Mouse (Mus musculus) olfactory bulb, adult 2 months (tissue): Measurements from ENCODE around the gene Gstm2. TPM values are rescaled to one million over a fixed set of nuclear protein-coding genes. Genes with fewer than 3 reads are reported as not detected.
"Not testable (repeated sequence)": the region's sequence is repeated elsewhere in the genome, so short reads cannot be mapped to it uniquely, and the experiment has no call there.

Source experiments
- H3K27ac ChIP-seq: fragments of 200-500 bp; 2 replicates; pipeline ENCODE4 v1.5.1; 2012; ENCODE audit warnings: low read depth, low read length; ENCODE audit not compliant: insufficient read depth
- H3K4me1 ChIP-seq: fragments of 200-500 bp; 2 replicates; pipeline ENCODE4 v1.6.1; 2012; ENCODE audit warnings: low read length; ENCODE audit not compliant: control insufficient read depth, insufficient read depth
- H3K4me3 ChIP-seq: fragments of 200-500 bp; 2 replicates; pipeline ENCODE4 v1.5.1; 2012; ENCODE audit warnings: mild to moderate bottlenecking, low read depth, low read length, moderate library complexity; ENCODE audit not compliant: insufficient read depth
- CTCF ChIP-seq: fragments of 200-500 bp; IDR thresholded peaks from 2 replicates; pipeline ENCODE4 v1.5.1; 2012; ENCODE audit warnings: low read depth, mild to moderate bottlenecking, low read length, moderate library complexity; ENCODE audit not compliant: insufficient read depth
- POLR2A ChIP-seq: fragments of 200-500 bp; IDR thresholded peaks from 2 replicates; pipeline ENCODE4 v1.6.1; 2012; ENCODE audit warnings: mild to moderate bottlenecking, low read depth, low read length, moderate library complexity; ENCODE audit not compliant: insufficient read depth
- WGBS: fragments of 180-500 bp; shearing (Covaris S2); methylation state at CpG from one replicate; pipeline ENCODE4 v1.1.7; 2018; 5-methylcytosine and 5-hydroxymethylcytosine counted together
- polyA plus RNA-seq: library from polyadenylated mRNA; stranded (reverse); fragments of >200 nt; gene quantifications from 2 replicates; pipeline ENCODE4 v1.2.4, GENCODE M21; 2012; ENCODE audit warnings: low replicate concordance; ENCODE audit not compliant: missing spikeins, insufficient read depth, insufficient read length

Gstm2 gene
- polyA plus RNA-seq, 1 experiment = not detected

DNA sequence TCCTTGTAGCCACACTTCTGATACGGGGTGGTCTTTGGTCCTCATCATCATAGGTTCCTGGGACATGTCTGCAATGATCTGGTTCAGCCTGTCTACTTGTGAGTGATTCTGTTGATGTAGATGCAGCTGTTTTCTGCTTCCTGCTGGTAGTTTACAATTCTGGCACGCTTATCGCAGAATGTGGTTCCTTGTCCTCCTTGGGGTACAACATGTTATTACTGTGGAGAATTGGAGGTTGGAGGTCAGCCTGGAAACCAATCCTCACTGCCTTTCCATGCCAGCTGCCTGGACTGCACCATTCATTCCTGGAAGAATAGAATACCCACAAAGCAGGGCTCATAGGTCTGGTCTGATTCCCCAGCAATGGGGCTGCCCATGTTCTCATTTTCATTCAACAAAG, 13.2 kb upstream of the Gstm2 start:
- H3K4me3 ChIP-seq = no peak overlapping the region
- TF ChIP-seq POLR2A (no peak), CTCF (no peak)
- no peaks in the 10 kb centered on the region for H3K4me1 ChIP-seq
- no peak overlapping the region for H3K27ac ChIP-seq
- 71% methylated on average over 3 of the region's 3 CpGs for WGBS

DNA sequence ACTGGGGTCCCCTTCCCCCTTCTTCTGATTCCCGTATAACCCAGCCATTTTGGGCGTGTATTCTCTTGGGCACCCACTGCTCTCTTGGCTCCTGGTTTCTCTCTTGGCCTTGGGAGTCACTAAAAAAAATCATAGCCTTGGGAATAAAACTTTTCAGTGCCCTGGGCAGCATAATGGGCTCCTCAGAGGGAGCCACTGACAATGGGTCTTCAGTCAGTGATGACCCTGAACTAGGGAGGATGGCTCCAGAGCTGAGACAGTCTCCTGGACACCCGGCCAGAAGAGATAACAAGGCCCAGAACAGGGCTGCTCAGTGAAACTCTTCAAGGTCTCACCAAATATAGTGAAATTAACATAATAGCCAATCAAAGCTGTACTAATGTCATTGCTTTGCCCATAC, 12.3 kb upstream of the Gstm2 start:
- WGBS = 91% methylated on average over 3 of the region's 3 CpGs
- no peak for TF ChIP-seq POLR2A
- no peak for TF ChIP-seq CTCF
- Histone ChIP-seq H3K4me1 (no peaks in the 10 kb centered on the region), H3K27ac (no peak overlapping the region), H3K4me3 (no peak overlapping the region)

DNA sequence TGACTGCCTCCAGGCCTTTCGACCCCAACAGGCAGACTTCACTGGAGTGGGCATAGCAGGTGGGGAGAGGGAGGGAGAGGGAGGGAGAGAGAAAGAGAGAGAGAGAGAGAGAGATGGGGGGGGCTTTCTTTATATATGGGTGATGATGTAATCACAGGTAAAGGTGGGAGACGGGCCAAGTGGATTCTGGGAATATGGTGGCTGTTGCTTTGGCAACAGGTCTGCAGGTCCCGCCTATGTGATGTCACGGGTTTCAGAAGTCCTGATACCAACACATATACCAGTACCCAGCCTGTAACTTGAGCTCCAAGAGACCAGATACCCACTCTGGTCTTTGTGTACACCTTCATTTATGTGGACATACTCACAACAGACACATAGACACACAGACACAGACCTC, 10.3 kb upstream of the Gstm2 start:
- H3K4me3 ChIP-seq = no peak overlapping the region
- no peak overlapping the region for H3K27ac ChIP-seq
- WGBS = 88% methylated on average over 4 of the region's 4 CpGs
- no peaks in the 10 kb centered on the region for H3K4me1 ChIP-seq
- no peak for TF ChIP-seq CTCF
- TF ChIP-seq POLR2A = no peak

DNA sequence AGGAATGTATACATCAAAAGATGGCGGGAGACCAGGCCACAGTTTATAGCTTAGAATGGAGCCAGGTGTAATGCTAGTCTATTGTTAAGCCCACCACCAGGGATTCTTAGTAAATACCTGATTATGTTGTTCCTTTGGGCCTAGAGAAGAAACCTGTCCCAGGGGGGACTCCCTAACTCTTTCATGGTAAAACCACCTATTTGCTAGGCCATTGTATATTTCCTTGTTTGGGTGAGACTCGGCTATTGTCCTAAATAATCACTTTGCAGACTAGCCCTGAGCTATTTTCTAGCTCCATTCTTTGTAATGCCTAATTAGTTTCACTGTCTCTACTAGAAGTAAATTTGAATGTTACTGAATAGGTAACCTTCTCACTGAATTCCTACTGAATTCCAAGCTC, 9.7 kb upstream of the Gstm2 start:
- H3K27ac ChIP-seq, H3K4me3 ChIP-seq, H3K4me1 ChIP-seq: not testable (repeated sequence)
- WGBS = 85% methylated on average over 2 of the region's 2 CpGs

DNA sequence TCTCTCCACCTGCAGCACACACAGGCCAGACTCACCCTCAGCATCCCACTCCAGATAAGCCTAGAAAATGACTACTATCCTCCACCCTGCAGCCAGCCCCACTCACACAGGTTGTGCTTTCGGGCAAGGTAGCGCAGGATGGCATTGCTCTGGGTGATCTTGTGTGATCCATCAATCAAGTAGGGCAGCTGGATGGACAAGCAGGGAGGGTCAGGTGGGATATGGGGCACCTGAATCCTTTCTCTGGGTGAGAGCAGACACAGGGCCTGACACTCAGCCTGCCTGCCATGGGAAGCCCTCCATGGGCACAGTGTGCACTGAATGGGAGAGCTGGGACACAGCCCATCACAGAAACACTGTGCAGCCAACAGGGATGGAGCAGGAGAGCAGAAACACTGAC, 1.1 kb downstream of the Gstm2 start:
- not testable (repeated sequence) for H3K4me1 ChIP-seq, H3K4me3 ChIP-seq, H3K27ac ChIP-seq
- WGBS = 93% methylated on average over 2 of the region's 2 CpGs

DNA sequence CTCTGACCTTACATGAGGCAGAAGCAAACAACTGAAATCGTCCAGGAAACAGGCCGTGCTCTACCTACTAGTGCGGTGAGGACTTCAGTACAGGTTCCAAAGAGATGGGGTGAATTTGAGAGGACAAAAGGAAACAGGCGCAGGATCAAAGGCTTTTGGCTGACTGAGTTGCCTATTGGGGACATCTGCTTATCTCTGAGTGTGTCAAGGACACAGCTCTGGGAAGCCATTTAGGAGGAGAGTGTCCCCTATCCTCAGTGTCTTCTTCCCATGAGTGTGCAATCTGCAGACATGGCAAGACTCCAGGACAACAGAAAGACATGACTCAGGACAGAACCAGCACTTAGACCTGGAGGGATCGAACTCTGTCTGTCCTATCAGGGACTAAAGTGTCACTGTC, 1.8 kb downstream of the Gstm2 start:
- 94% methylated on average over 5 of the region's 5 CpGs for WGBS
- H3K4me1 ChIP-seq = no peaks in the 10 kb centered on the region
- no peak overlapping the region for H3K4me3 ChIP-seq
- no peak overlapping the region for H3K27ac ChIP-seq
- TF ChIP-seq POLR2A = no peak
- TF ChIP-seq CTCF = no peak

DNA sequence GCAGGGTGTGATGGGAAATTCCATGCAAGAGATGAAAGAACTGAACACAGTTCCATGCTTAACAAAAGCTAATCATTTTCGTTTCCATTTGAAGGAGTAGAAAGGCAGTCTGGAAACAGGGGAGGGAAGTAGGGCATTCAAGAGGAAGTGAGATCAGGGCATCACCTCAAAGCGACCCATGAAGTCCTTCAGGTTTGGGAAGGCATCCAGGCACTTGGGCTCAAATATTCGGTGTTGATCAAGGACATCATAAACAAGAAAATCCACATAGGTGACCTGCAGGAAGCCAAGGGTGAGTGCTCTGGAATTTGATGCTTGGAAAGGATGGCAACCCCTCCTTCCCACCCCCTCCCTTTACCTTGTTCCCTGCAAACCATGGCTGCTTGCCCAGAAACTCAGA, 2.5 kb downstream of the Gstm2 start:
- TF ChIP-seq POLR2A = no peak
- H3K4me1 ChIP-seq = no peaks in the 10 kb centered on the region
- no peak overlapping the region for H3K4me3 ChIP-seq
- no peak overlapping the region for H3K27ac ChIP-seq
- 63% methylated on average over 3 of the region's 3 CpGs for WGBS

DNA sequence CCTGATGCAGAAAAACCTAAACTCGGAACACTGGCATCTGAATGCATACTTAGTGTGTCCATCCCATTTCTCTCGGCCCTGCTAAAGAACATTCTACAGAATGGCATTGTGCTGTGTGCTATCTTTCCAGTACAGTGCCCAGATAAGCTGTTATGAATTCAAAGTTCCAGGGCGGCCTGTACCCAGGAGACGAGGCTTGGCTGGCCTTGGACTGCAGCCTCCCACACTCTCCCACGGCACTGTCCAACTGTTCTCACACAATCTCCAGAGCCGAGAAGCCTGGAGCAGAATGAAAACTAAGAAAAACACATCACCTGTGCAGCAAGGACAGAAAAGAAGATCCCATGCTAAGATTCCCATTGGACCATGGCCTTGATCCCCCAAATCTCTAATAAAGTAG, 3.5 kb downstream of the Gstm2 start:
- no peak for TF ChIP-seq CTCF
- whole genome bisulfite sequencing = 86% methylated on average over 6 of the region's 6 CpGs
- Histone ChIP-seq H3K27ac (no peak overlapping the region), H3K4me3 (no peak overlapping the region), H3K4me1 (no peaks in the 10 kb centered on the region)

DNA sequence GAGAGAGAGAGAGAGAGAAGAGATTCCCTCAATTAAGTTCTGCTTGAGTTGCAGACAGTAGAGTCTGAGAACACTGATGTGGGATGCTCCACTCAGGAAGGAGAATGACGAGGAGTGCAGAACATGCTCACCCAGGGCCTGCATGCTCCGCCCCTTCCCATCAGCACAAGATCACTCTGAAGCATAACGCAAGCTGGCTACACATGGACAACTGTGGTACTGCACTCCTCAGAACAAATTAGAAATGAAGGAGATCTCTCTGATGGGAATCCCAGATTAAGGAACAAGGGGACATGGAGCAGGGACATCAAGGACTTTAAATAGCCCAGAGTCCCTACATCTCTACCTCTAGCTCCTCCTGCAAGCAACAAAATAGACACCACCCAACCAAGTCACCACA, 5.0 kb downstream of the Gstm2 start:
- TF ChIP-seq POLR2A = no peak
- TF ChIP-seq CTCF = no peak
- H3K4me1 ChIP-seq = no peaks in the 10 kb centered on the region
- H3K4me3 ChIP-seq = no peak overlapping the region
- 75% methylated on average over 3 of the region's 3 CpGs for WGBS
- no peak overlapping the region for H3K27ac ChIP-seq

DNA sequence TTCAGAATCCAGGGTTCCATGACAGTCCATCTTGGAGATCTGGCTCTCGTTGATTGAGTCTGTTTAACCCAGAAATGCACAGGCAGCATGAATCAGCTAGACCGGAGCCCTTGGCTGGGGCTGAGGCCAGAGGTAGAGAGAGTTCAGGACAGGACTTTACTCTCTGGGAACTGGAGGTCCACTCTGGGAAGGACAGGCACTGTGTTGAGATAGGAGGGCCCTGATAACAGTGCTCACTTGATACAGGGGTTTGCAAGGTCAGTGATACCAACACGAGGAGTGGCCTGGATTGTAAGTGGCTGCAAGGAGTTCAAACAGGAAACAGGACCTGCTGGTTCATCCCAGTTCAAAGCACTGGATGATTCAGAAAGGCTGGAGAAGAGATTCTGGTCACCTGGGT, 8.6 kb downstream of the Gstm2 start:
- 83% methylated on average over 3 of the region's 3 CpGs for WGBS
- H3K4me1 ChIP-seq = no peaks in the 10 kb centered on the region
- TF ChIP-seq CTCF (no peak), POLR2A (no peak)
- no peak overlapping the region for H3K4me3 ChIP-seq
- no peak overlapping the region for H3K27ac ChIP-seq

DNA sequence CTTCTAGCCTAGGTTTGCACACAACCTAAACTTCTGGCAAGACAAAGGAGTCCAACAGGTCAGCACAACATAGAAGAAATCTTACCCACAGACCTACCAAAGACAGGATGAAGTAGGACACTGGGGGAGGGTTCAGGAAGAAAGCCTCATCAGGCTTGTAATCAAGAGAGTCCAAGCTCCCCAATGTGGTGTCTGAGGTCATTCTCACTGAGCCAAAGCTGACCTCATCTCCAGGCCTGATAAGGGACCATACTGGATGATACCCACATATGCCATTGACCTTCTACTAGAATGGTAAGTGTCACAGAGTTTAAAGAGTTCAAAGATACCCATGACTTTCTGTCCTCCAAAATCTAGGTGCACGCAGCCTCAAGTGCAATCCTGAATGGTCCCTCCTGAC, 12.0 kb downstream of the Gstm2 start:
- H3K4me3 ChIP-seq = no peak overlapping the region

More for the DNA sequence above, 12.0 kb downstream of the Gstm2 start:
- TF ChIP-seq POLR2A = no peak
- no peak for TF ChIP-seq CTCF
- Histone ChIP-seq H3K4me1 (no peaks in the 10 kb centered on the region), H3K27ac (no peak overlapping the region)
- WGBS = 97% methylated on average over 1 of the region's 1 CpGs
